Mouse (Mus musculus): Measurements from ENCODE around the gene Scrt2.
"Not testable (repeated sequence)": the region's sequence is repeated elsewhere in the genome, so short reads cannot be mapped to it uniquely, and the experiment has no call there.

Gene Scrt2

DNA sequence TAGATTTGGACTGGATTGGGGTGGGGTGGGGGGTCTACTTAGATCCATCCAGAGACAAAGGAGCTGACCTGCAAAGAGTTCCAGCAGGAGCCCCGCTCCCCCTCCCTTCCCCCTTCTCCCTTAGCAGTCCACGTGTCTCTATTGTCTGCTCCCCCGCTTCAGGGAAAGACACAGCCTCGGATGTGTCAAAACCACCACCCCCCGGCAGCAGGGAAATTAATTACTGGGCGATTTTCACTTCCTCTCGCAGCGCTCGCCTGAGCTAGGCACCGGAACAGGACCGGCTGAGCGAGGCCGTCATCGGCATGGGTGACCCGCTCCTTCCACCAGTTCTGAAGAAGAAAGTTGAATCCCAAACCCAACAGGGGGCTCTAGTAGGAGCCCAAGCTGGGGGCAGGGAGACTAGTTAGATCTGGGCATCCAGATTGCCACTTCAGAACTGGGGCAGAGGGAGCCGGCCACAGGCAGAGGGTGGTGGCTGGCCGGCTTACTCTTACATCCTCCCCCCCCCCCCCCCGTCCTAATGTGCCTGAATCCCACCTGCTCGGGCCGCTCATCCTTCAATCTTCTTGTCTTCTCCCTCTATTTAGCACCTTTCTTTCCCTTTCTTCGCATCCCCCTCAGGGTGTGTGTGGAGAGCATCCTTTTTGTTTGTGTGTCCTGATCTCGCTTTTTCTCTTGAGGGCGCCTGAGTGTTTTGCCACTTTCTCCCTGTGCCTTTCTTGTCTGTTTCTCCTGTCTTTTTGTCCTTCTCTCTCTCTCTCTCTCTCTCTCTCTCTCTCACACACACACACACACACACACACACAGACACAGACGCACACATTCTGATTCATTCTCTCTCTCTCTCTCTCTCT, at the start of gene Scrt2:
Gene Scrt2, plus strand, starts transcription at position 845 of the 857 bp plus-strand sequence.
- DNase-seq (ENCODE audit: low spot score in 2 of 2) = no peak

DNA sequence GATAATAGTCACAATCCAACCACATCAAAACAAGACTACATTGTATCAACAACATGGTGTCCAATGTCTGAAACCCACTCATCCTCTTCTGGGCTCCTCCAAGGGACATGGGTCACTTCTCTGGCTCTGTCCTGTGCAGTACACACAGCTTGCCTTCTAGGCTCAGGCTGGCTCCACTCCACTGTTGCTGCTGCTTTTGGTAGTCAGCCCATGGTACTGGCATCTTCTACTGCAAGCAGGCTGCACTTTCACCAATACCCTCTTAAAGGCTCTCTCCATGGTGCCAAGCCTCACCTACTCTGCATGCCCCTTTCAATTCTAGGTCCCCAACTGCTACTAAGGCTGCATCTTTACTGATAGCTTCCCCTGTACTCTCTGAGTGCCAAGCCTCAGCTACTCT, 41.2 kb upstream of the Scrt2 start:
- no peak for DNase-seq (ENCODE audit: low spot score in 2 of 2)

DNA sequence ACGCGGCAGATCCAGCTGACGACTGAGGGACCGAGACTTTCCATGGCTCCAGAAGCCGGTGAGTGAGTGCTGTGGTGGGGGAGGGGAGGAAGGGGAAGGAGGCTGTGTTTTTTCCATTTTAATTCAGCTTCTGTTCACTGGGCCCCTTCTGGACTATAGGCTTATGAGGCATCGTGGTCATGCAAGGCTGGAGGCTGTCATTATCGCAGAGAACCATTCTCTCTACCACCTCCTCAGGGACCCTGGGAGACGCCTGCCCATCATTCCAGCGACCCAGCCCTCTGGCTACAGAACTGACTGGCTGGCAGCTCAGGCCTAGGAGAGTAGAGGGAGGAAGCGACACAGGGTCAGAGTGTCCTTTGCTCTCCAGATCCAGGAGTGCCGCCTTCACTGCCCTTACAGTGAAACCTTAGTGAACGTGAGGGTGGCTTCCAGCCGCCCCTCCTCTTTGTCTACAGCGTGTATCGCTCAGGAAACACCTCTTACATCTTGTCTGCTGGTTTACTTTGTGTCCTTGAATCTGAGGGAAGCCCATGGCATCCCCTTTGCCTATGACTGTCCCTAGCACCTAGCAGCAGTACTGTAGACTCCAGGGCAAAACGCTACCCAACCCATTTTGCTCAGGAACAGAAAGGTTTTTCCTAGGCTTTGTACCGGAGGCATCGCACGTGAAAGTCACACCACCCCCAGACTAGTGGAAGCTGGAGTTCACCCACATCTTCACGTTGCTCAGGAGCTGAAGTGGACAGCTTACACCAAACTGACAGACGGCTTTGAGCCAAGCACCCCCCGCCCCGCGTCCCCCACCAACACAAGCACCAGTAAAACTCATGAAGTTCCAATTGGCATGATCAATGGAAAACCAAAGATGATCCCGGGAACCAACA, 34.0 kb upstream of the Scrt2 start:
- no peak for DNase-seq (ENCODE audit: low spot score in 2 of 2)

DNA sequence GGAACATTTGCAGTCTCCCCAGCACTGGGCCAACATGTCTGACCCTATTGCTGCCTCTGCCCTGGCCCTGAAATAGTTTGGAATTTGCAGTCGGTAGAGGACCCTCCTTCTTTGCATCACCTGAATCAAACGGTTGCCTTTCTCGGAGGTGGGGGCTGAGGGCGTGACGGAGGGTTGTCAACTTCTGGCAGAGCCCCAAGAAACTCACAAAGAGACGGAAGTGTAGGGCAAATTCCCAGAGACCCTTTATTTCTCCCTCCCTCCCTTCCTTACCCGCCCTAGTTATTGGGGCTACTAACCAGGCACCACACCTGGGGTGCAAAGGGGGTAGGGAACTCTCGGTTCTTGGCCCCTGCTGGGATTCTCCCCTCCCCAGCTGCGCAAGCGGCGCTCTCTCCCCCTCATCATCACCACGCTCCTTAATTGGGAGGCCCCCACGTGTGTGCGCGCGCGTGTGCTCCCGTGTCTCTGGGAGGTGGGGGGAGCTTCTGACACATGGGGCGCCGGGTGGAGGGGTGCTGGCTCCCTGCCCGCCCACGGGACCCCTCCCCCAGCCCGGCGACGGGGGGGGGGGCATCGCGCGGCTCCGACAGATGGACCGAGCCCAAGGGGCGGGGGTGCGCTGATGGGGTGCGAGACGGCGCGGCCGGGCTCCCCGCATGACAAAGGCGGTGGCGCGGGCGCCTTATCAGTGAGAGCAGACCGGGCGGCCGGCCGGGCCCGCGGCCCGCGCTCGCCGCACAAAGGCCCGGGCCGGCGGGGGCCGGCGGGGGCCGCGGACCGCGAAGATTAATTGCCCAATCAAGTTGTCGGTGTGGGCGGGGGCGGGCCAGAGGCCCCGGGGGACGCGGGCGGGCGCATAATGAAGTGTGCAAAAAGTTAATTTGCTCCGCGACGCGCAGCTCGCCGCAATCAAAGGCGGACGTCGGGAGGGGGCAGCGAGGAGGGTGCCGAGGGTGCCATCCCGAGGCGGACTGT, 33.0 kb upstream of the Scrt2 start:
- DNase-seq (ENCODE audit: low spot score in 2 of 2) = no peak

DNA sequence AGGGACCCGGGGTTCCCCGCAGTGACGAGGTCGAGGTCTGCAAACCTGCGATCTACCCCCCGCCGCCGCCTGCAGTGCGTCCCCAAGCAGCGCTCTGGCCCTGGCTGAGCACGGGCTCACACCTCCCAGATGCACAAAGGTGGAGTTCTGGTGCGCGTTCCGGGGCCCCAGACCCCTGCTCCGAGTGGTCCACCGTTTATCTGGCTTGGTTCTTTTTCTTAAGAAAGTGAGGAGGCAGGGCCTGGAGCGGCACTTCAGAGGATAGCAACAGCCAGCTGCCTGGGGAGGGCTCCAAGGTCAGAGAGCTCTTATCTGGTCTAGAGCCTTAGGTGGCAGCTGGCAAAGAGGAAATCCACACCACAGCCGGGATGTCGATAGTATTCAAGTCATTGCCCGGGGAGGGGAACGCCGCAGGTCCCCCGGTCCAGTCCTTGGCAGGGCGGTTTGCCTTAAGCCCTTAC, 32.3 kb upstream of the Scrt2 start:
- no peak for DNase-seq (ENCODE audit: low spot score in 2 of 2)

DNA sequence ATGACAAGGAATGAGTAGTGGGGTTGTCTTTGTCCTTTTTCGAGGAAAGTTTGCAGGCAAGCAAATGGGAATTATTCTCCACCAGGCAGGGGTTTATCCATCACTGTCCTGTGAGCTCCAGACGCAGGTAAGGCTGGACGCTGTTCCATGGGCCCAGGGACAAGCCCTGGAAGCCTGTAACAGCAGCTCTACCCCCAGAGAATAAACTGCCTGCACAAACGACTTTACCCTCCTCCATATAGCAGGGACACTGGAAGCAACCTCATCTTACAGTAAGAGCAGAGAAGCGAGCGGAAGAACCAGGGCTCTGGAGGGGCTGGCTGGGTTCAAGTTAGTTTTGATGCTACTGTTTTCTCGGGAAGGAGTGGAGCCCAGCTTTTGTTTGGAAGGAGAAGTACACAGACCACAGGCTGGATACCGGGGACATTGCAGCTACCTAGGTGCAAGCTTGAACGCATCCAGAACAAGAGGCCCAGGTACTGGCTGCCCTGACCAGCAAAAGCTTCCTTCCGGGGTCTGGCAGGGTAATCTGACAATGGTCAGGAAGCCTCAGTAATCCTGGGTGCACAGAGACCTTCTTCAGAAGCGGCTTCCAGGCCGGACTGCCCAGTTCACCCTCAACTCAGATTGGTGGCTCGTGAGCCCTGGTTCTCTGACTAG, 31.6 kb upstream of the Scrt2 start:
- no peak for DNase-seq (ENCODE audit: low spot score in 2 of 2)

DNA sequence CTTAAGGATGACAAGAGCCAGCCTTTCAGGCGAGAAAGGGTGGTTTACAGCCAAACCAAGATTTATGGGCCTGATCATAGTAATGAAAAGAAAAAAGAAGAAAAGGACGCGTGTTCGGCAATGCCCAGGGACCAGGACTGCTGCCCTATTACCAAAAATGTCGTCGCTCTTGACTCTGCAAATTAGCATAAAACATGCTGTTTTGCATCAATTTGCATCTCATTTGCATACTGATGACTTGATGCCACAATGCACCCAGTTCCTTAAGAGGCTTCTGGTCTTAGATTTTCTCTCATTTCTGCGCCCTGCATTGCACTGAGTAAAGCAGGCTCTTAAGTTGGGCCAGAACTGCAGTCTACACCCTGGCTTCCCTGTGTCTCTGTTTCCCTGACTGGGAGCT, 31.0 kb upstream of the Scrt2 start:
- no peak for DNase-seq (ENCODE audit: low spot score in 2 of 2)

DNA sequence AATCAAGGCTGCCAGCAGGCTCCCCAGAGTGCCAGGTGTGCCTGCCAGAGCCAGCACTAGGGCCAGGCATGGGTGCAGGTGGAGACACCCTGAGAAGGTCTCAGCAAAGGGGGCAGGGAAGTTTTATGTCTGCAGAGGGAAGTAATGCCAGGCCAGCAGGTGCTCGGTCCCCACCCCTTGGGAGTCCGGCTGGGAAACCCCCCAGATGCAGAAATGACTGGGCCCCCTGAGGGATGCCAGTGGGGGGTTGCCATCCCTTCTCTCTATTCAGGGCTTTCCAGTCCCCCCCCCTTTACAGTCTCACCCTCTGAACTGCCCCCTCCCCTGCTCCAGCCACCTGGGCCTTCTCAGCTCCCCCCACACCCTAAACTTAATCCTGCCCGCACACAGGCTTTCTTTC, 29.3 kb upstream of the Scrt2 start:
- no peak for DNase-seq (ENCODE audit: low spot score in 2 of 2)

DNA sequence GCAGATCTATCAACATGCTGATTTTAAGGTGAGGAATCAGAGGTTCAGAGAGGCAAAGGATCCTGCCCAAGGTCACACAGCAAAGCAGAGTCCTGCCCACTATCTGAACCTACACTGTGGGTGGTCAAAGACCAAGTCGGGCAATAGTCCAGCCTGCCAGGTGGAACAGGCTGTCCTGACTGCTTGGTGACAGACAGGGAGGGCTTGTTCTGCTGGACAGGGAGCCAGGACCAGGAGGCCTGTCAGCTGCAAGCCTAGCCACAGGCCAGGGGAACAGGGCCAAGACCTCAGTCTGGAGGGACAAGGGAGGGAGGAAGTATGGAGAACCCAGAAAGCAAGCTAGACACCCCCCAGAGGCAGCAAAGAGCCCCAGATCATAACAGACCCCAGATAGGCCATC, 25.9 kb upstream of the Scrt2 start:
- no peak for DNase-seq (ENCODE audit: low spot score in 2 of 2)

DNA sequence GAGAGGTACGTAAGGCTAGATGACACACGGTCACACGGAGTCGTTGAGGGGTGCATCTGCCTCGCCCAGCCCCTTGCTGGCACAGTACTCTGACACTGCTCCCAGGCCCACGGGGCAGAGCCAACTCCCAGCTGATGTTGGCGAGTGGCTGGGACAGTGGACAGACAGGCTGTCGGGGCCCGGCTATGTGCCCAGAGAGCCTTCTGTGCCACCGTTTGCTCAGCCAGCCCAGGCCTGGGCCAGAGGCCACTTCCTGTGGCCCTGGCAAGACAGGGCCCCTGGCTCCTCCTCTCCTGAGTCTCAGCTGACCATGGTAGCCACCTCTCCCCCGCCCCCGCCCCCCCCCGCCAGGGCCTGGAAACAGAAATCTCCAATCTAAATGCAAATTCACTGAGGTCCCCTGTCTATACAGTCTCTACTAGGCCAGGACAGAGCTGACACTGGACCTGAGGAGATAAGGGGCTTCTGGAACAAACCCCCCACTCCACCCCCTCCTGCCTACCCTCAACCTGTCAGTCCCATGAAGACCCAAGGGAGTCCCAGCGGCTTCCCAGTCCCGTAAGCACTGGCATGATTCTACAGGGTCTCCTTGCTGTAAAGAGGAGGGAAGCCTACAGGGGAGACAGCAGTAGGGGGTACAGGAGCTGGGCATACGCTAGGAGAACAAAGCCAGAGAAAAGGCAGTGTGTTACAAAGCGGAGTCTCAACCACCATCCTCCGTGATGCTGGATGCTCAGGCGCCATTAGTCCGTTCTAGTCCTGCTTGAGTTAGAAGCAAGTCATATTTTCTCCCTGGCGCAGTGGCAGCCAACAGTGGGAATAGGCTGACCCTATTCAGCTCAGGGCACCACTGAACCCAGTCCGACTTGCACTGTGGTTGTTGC, 24.7 kb upstream of the Scrt2 start:
- DNase-seq (ENCODE audit: low spot score in 2 of 2) = no peak

DNA sequence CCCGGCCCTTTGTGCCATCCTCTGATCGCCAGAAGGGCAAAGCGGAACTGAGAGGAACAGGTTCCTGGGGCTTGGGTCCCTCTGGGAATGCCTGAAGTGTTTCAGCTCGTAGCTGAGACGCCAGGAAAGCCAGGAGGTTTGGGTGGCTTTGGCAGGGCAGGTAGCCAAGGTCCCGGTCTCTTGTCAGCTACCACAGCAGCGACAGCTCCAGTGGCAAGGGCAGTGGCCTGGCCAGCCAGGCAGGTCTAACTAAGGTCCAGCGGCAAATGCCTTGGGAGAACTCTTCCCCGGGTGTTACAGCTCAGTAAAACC, 24.1 kb upstream of the Scrt2 start:
- DNase-seq (ENCODE audit: low spot score in 2 of 2) = no peak

DNA sequence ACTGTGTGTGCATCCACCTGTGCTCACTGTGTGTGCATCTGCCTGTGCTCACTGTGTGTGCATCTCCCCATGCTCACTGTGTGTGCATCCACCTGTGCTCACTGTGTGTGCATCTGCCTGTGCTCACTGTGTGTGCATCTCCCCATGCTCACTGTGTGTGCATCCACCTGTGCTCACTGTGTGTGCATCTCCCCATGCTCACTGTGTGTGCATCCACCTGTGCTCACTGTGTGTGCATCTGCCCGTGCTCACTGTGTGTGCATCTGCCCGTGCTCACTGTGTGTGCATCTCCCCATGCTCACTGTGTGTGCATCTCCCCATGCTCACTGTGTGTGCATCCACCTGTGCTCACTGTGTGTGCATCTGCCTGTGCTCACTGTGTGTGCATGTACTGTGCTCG, 18.5 kb upstream of the Scrt2 start:
- not testable (repeated sequence) for DNase-seq (ENCODE audit: low spot score in 2 of 2)

DNA sequence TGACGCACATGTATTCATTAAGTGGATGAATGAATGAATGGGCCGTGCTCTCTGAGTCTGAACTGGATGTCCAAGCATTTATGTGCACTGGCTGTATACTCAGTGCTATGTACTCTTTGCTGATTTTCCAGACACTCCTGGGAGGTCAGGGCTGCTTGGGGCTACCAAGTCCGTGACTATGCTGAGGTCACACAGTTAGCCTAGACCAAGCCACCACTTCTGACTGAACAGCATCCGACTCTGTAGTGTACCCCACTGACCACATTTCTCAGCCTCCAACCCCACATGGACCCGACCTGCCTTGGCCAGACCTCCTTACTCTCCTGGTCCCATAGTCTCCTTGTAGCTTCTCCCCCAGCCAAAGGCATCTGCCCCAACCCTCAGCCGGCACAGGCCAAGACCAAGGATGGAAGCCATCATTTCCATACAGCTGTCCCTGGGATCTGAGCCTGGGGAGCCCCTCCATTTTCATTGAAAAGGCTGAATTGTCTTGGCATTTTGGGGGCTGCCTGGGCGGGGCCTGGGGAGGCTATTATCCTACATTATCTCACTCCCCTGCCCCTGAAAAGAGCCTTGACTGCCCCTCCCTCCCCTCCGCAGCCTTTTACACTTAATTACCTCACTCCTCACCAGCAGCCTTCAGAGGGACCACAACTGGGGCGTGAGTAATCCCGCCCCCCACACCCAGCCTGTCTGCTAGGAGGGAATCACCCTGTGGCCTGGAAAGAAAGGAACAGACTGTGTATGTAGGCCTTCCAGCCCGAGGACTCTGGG, 12.5 kb upstream of the Scrt2 start:
- no peak for DNase-seq (ENCODE audit: low spot score in 2 of 2)

DNA sequence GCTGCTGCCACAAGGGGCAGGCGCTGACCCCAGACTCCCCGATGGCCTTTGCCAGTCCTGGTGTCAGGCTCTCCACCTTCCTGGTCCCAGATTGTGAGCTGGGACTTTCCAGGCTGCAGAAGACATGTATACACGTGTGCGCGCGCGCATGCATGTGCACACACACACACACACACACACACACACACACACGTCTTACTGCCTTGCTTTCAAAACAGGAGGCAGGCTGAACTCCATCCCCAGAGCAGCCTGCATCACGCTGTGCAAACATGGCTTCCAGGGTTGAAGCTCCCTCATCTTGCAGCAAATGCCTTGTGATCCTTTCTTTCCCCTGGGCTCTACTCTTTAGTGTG, 11.9 kb upstream of the Scrt2 start:
- no peak for DNase-seq (ENCODE audit: low spot score in 2 of 2)

DNA sequence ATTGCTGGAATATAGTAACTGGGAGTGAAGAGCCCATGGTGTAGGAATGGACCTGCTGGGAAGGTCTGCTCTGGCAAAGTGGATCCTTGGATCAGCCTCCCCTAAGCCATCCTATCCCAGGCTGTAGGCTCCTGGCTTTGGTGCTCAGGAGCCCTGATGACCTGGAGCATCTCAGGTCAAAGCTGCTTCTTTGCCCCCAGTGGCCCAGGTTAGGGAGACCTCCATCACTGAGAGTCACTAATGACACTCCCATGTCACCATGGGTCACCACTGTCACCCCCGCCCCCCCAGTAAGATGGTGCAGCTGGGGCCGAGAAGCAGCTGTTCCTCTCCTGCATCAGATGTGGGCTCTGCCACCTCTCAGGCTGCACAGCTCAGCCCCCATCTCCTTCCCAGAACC, 11.4 kb upstream of the Scrt2 start:
- DNase-seq (ENCODE audit: low spot score in 2 of 2) = no peak

DNA sequence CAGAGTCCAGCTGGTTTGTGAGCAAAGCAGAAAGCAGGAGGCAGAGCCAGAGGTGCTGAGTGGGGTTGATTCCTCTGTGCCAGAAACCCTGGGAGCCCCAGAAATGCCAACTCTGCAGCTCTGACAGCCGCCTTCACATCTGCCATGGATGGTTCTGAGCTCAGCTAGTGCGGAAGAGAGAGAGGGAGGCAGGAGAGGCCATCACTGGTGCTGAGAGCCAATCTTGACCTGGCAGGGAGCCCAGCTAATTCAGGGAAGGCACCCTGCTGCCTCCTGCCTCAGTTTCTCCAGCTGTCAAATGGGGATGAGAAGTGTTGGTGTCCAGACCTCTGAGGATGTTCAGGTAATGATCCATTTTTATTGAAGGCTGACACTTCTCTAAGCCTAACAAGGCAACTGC, 6.8 kb upstream of the Scrt2 start:
- no peak for DNase-seq (ENCODE audit: low spot score in 2 of 2)

DNA sequence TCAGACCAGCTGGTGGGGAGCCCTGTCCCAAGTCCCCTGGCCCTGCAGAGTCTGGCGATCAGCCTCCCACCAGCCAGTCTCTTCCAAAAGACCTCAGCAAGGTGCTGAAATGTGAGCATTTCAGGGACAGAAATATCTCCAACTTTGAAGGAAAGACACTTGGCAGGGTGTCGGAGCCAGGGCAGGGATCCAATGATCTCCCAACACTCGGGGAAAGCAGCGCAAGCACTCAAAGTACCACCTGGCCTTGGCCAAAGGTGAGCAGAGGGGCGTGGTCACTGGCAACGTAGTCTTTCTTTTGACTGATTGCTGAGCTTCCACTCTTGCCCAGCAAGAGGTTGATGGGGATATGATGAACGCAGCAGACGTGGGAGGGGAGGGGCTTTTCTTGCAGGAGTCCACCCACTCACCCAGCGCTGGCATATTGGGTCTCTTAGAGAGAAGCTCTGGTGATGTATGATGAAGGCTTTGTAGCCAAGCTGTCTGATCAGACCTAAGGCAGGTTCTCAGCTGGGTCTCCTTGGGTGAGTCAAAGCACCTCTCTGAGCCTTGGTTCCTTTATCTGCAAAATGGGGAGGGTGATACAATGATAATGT, 5.9 kb upstream of the Scrt2 start:
- DNase-seq (ENCODE audit: low spot score in 2 of 2) = no peak

DNA sequence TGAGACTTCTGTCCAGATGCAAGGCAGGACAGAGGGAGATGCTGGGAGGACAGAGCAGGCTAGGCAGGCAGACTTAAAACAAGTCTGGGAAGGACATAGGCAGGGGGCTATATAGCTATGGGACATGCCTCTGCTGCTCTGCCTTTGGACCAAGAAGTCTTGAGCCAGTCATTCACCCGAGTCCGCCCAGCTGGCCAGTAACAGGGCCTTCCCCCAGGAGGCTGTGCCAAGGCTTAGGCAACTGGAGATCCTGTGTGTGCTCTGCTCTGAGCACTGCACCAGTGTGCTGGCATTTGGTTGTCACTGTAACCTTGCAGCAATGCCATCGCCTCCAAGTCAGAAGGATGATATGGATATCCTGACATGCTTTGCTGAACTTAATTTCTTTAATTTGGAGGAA, 4.0 kb upstream of the Scrt2 start:
- no peak for DNase-seq (ENCODE audit: low spot score in 2 of 2)
